Mouse (Mus musculus): ENCODE results near the gene Csnk1g1. TPM values are rescaled to one million over a fixed set of nuclear protein-coding genes. Genes with fewer than 3 reads are reported as not detected.

Csnk1g1 gene
- total RNA-seq, 2 experiments from 2014 or later = 61.8 to 66.1 TPM

- intact Hi-C loops (cut with DNase I) = no loop called here
- DNase-seq = no peak
These were observed 87.1 kb downstream of the Csnk1g1 start for GRCm38 (mm10) chr9:65995603-65996376.

DNA sequence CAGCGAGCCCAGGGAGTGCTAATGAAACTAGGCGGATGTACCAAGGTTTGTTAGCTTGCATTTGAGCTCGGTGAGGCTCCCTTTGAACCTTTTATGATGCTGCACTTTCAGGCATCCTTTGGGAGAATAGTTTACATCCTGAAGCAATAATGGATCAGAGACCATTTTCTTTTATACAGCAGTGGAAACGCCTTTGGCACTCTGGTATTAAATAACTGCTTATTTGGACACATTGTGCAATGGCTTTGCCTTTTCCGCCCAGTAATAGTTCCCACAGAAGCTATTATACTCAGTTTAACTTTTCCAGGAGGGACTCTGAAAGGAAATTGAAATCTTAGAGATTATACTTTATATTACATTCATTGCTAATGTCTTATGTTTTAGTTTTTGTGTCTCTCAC, 90.2 kb downstream of the Csnk1g1 start:
- DNase-seq = no peak
- intact Hi-C loops (cut with DNase I) = no loop called here

GRCm38 (mm10) chr9:66004380-66004779, 95.7 kb downstream of the Csnk1g1 start:
- DNase-seq = peak; percentile 28
- intact Hi-C loops (cut with DNase I) = no loop called here

- DNase-seq = no peak
- intact Hi-C loops (cut with DNase I) = loop anchor here (5.0 kb wide), 1 partner anchor 100 kb away; the partner anchor contains the start of genes Csnk1g1 and Trip4
These were observed 99.0 kb downstream of the Csnk1g1 start for GRCm38 (mm10) chr9:66007603-66008202.

DNA sequence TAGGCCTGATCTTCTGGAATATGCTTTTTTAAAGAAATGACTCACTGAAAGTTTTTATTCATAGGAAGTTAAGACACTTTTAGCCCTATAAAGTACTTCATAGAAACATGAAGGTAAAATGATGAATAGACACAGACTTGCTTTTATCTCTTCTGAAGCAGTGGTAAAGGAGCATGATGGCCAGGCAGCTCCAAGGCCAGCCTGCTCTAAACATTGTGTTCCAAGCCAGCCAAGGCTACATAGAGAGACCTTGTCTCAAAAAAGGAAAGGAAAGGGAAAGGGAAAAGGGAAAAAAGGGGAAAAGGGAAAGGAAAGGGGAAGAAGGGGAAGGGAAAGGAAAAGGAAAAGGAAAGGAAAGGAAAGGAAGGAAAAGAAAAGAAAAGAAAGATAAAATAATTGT, 111.9 kb downstream of the Csnk1g1 start:
- DNase-seq = no peak
- intact Hi-C loops (cut with DNase I) = no loop called here

GRCm38 (mm10) chr9:66038082-66038481, 129.4 kb downstream of the Csnk1g1 start:
- DNase-seq = no peak
- intact Hi-C loops (cut with DNase I) = no loop called here

DNA sequence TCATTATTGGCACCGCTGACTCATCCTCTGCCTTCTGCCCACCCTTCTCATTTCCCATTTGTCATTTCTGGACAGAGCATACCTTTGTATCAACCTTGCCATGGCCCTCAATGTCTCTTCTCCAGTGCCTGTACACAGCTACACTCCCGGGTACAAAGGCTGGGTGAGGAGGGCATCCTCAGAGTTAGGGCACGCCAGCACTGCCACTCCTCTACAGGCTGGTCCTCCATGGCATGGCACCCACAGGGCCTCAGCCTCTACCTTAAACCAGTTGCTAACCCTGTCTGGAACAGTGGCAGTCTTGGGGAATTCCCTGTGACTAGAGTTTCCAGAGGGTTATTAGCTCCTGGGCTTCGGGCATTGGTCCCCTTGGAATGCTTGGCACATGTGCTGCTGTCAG, 129.9 kb downstream of the Csnk1g1 start:
- no peak for DNase-seq
- intact Hi-C loops (cut with DNase I) = no loop called here

DNA sequence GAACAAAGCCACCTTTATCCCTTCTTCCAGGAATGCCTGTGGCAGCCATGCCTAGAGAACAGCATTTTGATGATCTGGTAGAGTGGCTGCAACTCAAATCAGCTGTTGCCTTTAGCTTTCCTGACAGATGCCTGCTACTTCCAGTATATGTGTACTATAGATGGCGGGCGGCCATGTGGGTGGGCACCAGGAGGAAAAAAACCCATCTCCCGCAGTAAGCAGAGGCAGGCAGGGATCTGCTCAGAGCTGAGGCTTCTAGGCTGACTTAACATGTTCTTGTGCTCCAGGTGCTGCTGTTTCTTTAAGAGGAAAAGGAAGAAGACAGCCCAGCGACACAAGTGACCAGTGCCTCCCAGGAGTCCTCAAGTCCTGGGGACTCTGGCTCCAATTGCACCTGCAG, 130.6 kb downstream of the Csnk1g1 start:
- intact Hi-C loops (cut with DNase I) = no loop called here
- no peak for DNase-seq

- intact Hi-C loops (cut with DNase I) = no loop called here
- DNase-seq = no peak
These were observed 132.1 kb downstream of the Csnk1g1 start for GRCm38 (mm10) chr9:66040801-66041200.

- DNase-seq = no peak
- intact Hi-C loops (cut with DNase I) = no loop called here
These were observed 133.6 kb downstream of the Csnk1g1 start for GRCm38 (mm10) chr9:66042331-66042730.

GRCm38 (mm10) chr9:66043241-66043640, 134.5 kb downstream of the Csnk1g1 start:
- intact Hi-C loops (cut with DNase I) = no loop called here

DNA sequence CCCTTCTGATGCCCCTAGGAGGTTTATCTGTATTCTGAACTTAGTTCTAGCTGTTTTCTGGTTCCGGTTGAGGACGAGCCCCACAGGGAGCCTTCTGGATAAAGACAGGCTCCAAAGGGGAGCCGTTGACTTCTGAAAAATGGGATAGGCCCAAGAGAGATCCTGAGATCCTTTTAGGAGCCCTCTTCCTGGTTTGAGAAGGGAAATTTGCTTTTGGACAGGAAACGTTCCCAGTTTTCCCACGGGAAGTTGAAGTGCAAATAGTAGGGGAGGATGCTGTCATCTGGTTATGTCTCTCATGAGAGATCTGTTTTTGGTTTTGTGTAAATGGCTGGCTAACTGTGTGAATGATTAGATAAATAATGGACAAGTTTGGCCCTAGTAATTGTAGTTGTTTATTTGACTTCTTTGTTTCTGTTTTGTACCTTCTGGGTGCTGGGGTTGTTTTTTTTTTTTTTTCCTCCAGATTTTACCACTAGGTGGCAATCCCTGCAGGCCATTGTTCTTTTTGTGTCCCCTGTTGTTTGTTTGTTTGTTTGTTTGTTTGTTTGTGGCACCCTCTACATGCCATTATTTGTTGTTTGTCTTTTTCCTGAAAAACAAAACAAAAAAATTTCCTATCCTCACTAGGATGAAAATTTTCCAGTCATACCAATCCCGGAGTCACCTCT, 141.3 kb downstream of the Csnk1g1 start:
- intact Hi-C loops (cut with DNase I) = no loop called here
- DNase-seq = no peak

More at GRCm38 (mm10) chr9:66043241-66043640, 134.5 kb downstream of the Csnk1g1 start:
- DNase-seq = no peak

- no peak for DNase-seq
- intact Hi-C loops (cut with DNase I) = no loop called here
These were observed 142.8 kb downstream of the Csnk1g1 start for GRCm38 (mm10) chr9:66051493-66051892.

DNA sequence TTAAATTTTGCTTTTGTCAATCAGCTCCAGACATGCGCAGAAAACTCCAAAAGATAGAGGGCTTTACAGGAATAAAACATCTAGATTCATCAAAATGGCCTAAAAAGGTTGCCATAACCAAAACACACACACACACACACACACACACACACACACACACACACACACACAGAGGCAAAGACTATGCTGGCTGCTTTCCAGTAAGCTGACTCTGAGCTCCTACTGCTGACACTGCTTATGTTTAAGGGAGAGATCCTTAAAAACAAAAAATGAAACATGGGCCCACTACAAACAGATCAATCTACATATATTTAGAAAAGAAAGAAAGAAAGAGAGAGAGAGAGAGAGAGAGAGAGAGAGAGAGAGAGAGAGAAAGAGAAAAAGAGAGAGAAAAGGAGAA, 144.0 kb downstream of the Csnk1g1 start:
- intact Hi-C loops (cut with DNase I) = no loop called here
- DNase-seq = no peak

DNA sequence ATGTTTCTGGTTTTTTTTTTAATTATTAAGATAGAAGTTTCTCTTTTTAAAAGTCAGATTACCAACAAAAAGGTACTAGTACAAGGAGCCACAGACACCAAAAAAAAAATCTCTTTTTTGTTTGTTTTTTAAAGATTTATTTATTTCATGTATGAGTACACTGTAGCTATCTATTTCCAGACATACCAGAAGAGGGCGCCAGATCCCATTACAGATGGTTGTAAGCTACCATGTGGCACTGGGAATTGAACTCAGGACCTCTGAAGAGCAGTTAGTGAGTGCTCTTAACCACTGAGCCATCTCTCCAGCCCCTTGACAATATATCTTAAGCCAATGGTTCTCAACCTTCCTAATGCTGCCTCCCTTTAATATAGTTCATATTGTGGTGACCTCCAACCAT, 144.9 kb downstream of the Csnk1g1 start:
- no peak for DNase-seq
- intact Hi-C loops (cut with DNase I) = no loop called here

DNA sequence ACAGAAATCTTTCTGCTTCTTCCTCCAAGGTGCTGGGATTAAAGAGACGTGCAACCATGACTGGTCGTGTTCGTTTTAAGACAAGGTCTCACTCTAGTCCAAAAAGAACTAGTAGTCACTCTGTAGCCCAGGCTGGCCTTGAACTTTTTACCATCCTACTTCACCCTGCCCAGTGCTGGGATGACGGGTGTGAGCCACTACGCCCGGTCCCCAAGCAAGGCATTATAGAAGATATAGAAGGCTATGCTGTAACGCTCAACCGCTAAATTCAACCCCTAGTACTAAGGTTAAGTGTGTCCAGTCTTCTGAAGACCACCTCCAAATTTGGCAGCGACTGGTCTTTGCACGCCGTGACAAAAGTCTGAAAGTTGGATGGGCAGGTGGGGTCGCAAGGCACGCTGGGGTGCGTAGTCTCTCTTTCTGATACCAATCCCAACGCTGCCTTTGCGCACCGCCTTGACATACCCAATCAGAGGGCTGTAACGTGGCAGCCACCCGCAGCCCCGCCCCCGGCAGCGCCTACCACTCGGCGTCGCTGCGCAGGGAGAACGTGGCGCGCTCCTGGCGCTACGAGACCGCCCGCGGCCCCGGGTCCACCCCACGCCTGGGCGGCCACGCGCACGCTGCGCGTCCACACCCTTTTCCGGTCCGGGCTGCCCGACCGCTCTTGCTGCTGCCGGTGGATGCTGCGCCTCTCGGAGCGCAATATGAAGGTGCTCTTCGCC, 151.0 kb downstream of the Csnk1g1 start, which contains the start of gene Ppib:
Ppib (plus strand) TSS at position 640 of the 725 bp plus-strand sequence.
- DNase-seq = peak; percentile 98
- intact Hi-C loops (cut with DNase I) = no loop called here

DNA sequence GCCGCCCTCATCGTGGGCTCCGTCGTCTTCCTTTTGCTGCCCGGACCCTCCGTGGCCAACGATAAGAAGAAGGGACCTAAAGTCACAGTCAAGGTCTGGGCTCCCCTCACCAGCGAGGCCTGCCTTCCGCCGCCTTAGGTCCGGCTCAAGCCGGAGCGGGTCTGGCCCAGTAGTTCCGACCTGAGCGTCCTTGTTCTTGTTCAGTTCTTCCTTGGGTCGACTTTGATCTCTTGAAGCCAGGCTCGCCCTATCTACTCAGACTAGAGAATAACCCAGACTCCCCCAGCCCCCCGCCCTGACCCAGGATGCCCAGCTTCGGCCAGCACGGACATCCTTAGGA, 151.6 kb downstream of the Csnk1g1 start:
- DNase-seq = no peak
- intact Hi-C loops (cut with DNase I) = no loop called here

DNA sequence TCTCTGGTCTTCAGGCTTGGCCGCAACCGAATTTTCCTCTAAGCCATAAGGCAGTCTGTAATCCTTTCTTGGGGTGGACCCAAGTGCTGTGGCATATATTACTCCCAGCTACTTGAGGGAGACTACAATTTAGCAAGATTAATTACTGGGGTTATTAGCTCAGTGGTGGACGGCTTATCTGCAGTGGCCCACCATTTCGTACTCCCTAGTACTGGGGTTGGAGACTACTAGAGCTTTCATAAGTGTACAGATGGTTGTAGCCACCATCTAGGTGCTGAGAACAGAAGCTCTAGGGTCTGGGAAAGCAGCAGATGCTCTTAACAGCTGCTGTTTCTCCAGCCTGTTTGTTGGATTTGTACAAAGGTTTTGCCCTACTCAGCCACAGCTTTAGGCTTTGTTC, 152.3 kb downstream of the Csnk1g1 start:
- peak; percentile 12 for DNase-seq
- intact Hi-C loops (cut with DNase I) = no loop called here

DNA sequence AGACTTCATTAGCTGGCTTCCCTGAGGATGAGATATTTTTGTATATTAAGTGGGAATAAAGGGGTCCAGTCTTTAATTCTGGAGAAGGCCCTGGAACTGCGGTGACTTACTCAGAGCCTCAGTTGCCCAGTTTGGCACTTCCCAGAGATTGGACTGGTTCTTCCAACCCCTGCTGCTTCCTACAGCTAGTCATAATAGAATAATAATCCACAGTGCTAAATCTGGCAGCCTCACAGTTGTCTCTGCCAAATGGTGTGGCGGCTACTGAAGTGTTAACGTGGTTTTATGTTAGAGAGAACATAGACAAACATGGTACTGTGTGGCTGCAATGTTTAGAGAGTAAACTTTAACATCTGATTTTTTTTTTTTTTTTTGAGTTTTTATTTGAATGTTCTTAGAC, 152.9 kb downstream of the Csnk1g1 start:
- intact Hi-C loops (cut with DNase I) = no loop called here
- DNase-seq = peak; percentile 38

- intact Hi-C loops (cut with DNase I) = no loop called here
- no peak for DNase-seq
These were observed 154.7 kb downstream of the Csnk1g1 start for GRCm38 (mm10) chr9:66063446-66063845.

- DNase-seq = peak; percentile 19
- intact Hi-C loops (cut with DNase I) = no loop called here
These were observed 155.6 kb downstream of the Csnk1g1 start for GRCm38 (mm10) chr9:66064316-66064715.
